Comparison of ENCODE assay signal across 10 mouse cellular contexts in the genomic region with DNA sequence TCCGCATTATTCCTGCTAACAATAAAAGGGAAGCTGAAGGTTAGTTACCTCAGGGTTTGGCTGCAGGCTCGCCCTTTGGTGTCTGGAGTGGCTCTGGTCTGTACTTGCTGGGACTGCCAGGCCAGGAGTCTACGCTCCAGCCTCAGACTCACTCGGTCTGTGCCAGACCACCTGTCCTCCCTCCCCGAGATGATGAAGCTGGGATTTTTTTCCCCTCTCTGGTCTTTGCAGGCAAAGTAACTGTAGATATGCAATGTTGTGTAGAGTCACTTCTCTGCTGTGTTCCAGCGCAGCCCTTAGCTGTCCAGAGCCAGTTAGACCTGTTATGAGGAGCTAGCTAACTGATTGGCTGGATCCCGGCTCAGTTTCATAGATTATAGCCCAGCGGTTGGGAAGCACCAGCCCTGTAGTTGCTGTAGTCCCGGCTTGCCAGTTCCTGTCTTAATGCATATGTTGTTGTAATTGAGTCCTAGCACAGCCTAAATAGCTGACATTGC. TPM values are rescaled to one million over a fixed set of nuclear protein-coding genes. Genes with fewer than 3 reads are reported as not detected.
DNase-seq lines count a peak whose midpoint lies in the region; ATAC-seq and TF ChIP-seq lines count a peak whose summit lies in the region.
"Had no signal": no experiment of that assay in that cellular context is flagged by ENCODE, and none has a peak within 500 bp of the region (broad histone marks: within the 10 kb centered on the region; RNA-seq: fewer than 3 reads in every experiment).

No protein-coding gene starts in this region.

- intact Hi-C loops in heart, postnatal 10 days (cut with DNase I) = no loop called here
- intact Hi-C loops in left cerebral cortex, postnatal 14 days (cut with DNase I) = no loop called here

- peak; percentile 90 for ATAC-seq in megakaryocyte, adult 5-6 weeks (ENCODE audit: poor library complexity, severe bottlenecking)

- H3K27ac ChIP-seq in cortical plate, adult 2 months (ENCODE audit: insufficient read depth, low read length) = 0 out of 2 replicates have a peak overlapping the region, but pooled peaks have one; percentile 51
- H3K27ac ChIP-seq: liver, embryonic 14.5 days had no signal

- no peaks in the 10 kb centered on the region for H3K4me1 ChIP-seq in cortical plate, adult 2 months (ENCODE audit: control insufficient read depth, insufficient read depth, low read length)

- TF ChIP-seq POLR2A in cortical plate, adult 2 months (IDR thresholded peaks at IDR 0.05; ENCODE audit: extremely low read depth, insufficient read depth, low read length) = no peak

- peak overlapping the region; percentile 15; the same call in 1 of the 2 replicates for H3K4me3 ChIP-seq in cortical plate, adult 2 months (ENCODE audit: insufficient read depth, low read length)

- peak; percentile 28 to 41 for DNase-seq in heart, postnatal 10 days
- no peak for DNase-seq in heart, adult 18-20 months
- DNase-seq in kidney, adult 9 months = peak; percentile 42
- DNase-seq in left cerebral cortex, postnatal 14 days (ENCODE audit: low spot score in 2 of 2) = no peak
- DNase-seq in cerebellum, postnatal 4 days (ENCODE audit: low spot score in 2 of 2) = no peak
- no peak for DNase-seq in gastrocnemius, adult 8-10 months (ENCODE audit: low spot score in 2 of 2)
- DNase-seq: cerebellum, postnatal 36 days had no signal

- TF ChIP-seq CTCF in cortical plate, adult 2 months (IDR thresholded peaks at IDR 0.05; ENCODE audit: extremely low read depth, insufficient read depth, low read length) = no peak

RNA-seq across cellular contexts. Expression of a gene that starts 48.5 kb away (rescaled TPM):
- 10 to 100 TPM; 42.0 to 50.9 TPM for total RNA-seq in heart, postnatal 10 days (2021)
- 10 to 100 TPM; 35.4 to 40.4 TPM for total RNA-seq in heart, adult 18-20 months (2021)
- 31.6 and 34.7 TPM in 2 replicates for polyA plus RNA-seq in cortical plate, adult 2 months (2012; rRNA removed)
- 5.2 and 5.3 TPM in 2 replicates for total RNA-seq in megakaryocyte, adult 5-6 weeks (2015)
- 4.4 and 7.3 TPM in 2 replicates for total RNA-seq in megakaryocyte, adult 5-6 weeks (2017)
- total RNA-seq in left cerebral cortex, postnatal 14 days (2021) = 100 to 1,000 TPM; 103 to 116 TPM
- total RNA-seq in gastrocnemius, adult 8-10 months (2022) = 100 to 1,000 TPM; 257 to 339 (median 308) TPM

Comparison
In these comparisons a context has a peak if more than half of its experiments do, and no peak if none do; other contexts are left out.
1. DNase-seq: peak in heart, postnatal 10 days (2 of 2) and kidney, adult 9 months (single experiment); none in heart, adult 18-20 months (0 of 2), left cerebral cortex, postnatal 14 days (0 of 2), cerebellum, postnatal 4 days (0 of 2) and gastrocnemius, adult 8-10 months (0 of 2).
2. RNA of a gene that starts 48.5 kb away (total RNA-seq): 257 to 339 TPM in gastrocnemius, adult 8-10 months, 103 to 116 TPM in left cerebral cortex, postnatal 14 days, 42.0 to 50.9 TPM in heart, postnatal 10 days and 35.4 to 40.4 TPM in heart, adult 18-20 months; 4.4 to 7.3 TPM in megakaryocyte, adult 5-6 weeks; every median in the first group is over 4 times any median in the second.